Mouse (Mus musculus): ENCODE data around the gene Scml4. TPM values are rescaled to one million over a fixed set of nuclear protein-coding genes. Genes with fewer than 3 reads are reported as not detected.

Gene Scml4
- total and polyA plus RNA-seq, 3 experiments, result 1.5 to 4.2 (median 3.9) TPM

DNA sequence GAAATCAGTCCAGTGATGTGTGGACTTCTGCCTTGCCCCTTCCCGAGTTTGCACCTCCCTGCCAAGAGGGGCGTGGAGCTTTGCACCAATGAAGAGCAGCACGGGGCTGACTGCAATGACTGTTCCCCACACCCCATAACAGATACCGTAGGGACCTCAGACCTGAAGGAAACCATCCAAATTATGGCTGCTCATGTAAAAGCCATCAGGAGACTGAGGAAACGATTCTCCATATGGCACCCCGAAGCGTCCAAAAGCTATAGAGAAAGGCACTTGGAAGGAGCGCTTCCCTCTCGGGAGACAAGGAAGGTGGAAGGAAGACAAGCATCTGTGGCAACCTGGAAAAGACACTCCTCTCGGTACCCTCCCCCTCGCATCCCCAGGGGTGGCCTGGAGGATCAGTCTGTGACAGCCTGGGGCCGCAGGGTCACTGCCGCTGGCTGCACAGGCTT, 134.2 kb downstream of the Scml4 start:
- DNase-seq, result no peak

DNA sequence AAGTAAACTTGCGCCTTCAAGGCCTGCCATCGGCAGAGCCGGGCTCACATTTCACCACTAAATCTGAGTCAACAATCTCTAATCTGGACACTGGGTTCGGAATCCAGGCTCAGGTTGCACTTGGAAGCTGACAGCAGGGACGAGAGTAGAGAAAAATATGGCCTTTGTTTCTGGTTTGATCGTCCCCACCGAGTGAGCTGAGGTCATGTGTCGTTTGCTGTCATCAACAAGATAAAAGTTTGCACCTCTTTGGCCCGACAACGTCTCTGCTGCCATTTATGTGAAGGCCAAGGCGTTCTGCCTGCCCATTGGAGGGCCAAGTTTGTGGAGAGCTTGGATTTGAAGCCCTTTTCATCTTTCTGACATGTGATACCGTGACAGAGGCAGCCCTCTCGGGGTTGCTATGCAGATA, 135.3 kb downstream of the Scml4 start:
- peak; percentile 38 for DNase-seq

GRCm38 (mm10) chr10:42997278-42997677, 137.1 kb downstream of the Scml4 start:
- DNase-seq, result no peak

GRCm38 (mm10) chr10:42999324-42999723, 139.2 kb downstream of the Scml4 start:
- DNase-seq, result no peak

GRCm38 (mm10) chr10:43001433-43001832, 141.3 kb downstream of the Scml4 start:
- no peak for DNase-seq

GRCm38 (mm10) chr10:43002066-43002678, 142.0 kb downstream of the Scml4 start:
- DNase-seq, result peak; percentile 57

DNA sequence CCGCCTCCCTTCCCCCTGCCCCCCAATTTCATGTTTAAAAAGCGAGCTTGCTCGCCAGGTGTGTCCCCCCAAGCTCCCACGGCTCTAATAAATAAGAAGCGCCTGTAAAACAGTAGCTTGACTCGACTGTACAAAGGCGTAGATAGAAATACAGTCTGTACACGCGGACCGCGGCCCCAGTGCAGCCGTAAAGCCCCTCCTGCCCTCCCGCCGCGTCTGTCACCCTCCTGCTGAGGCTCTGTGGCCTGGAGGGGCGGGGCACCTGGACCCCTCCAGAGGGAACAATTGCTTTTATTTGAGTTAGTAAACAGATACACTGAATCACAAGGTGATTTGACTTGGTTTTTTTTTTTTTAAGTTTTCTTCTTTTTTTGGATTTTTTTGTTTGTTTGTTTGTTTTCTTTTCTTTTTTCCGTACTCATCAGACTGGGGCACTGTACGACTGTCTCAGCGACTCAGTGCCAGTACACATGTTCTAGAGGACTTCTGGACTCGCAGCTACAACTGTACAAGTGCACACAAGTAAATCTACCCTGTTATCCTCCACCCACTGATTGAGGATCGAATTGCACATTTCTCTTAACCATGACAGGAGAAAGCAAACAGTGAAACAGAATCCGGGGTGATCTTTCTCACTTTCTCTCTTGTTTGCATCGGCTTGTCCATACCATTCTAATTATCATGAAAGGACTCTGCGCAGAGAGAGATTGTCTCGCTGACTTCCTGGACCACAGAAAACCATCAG, 142.7 kb downstream of the Scml4 start:
- no peak for DNase-seq

- no peak for DNase-seq
These were observed 143.2 kb downstream of the Scml4 start for GRCm38 (mm10) chr10:43003466-43003757.

GRCm38 (mm10) chr10:43004174-43004734, 144.1 kb downstream of the Scml4 start:
- DNase-seq, result no peak

GRCm38 (mm10) chr10:43005031-43005430, 144.9 kb downstream of the Scml4 start:
- DNase-seq, result no peak

DNA sequence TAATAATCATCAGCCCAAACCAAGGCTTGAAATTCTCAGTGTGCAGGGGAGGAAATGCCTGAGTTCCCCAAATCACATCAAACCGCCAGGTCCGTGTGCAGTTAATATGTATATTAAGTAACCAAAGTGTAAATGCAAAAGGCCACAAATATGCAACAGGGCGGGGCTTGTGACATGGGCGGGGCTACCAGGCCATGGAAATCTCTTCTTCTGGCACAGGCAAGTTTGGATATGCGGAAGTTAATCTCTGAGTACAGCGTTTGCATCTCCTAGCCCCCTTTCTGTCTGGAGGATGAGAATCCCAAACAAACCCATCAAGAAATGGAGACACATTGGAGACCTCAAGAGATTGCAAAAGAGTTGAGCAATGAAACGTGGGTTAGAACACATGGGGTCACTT, 145.5 kb downstream of the Scml4 start:
- no peak for DNase-seq

DNA sequence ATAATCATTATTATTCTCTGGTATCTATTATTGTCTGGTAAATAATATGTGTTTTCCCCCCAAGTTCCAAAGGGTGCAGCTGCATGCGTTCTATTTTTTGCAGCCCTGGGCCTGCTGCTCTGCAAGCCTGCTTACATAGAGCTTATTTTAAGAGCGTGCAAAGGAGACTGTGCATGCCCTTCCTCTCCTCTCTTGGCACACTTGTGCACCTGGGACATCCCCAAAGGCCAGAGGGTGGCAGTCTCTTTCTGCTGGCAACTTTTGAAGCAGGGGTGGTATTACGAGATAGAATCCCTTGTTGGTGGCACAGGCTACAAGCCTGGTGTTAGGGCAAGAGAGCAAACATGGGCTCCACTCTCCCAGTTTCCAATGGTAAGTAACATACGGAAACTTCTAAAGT, 146.4 kb downstream of the Scml4 start:
- no peak for DNase-seq

GRCm38 (mm10) chr10:43008116-43008515, 147.9 kb downstream of the Scml4 start:
- no peak for DNase-seq

Other genes starting within 250 kb of the Scml4 start
- gene Sec63, start 98.9 kb upstream of the Scml4 start, total RNA-seq (2021), result 10 to 100 TPM; 65.6 to 81.1 TPM
- 7.0 and 7.1 TPM in 2 replicates for gene Sec63, start 98.9 kb upstream of the Scml4 start, polyA plus RNA-seq (2012; rRNA removed)

Data from adrenal gland, adult 2 months (tissue).